Mouse (Mus musculus) bone marrow, adult 2 months (tissue): ENCODE data around the gene Arhgdia. TPM values are rescaled to one million over a fixed set of nuclear protein-coding genes. Genes with fewer than 3 reads are reported as not detected.
A peak's percentile ranks its signal among the peaks of the same experiment; 100 is the strongest.

Experiments used
- H3K27ac ChIP-seq: fragments of 200-500 bp; 2 replicates; pipeline ENCODE4 v1.5.1; 2012; ENCODE audit warnings: low read depth, mild to moderate bottlenecking, control low read depth, inconsistent platforms, low read length; ENCODE audit not compliant: control insufficient read depth, poor library complexity, insufficient read depth
- H3K4me1 ChIP-seq: fragments of 200-500 bp; 2 replicates; pipeline ENCODE4 v1.6.1; 2011; ENCODE audit warnings: low read length; ENCODE audit not compliant: control insufficient read depth, insufficient read depth
- H3K4me3 ChIP-seq: fragments of 200-500 bp; replicated peaks from 2 replicates; pipeline ENCODE3; 2011; ENCODE audit warnings: mild to moderate bottlenecking, low read depth, low read length, control low read depth; ENCODE audit not compliant: control insufficient read depth
- CTCF ChIP-seq: fragments of 200-500 bp; IDR thresholded peaks from 2 replicates; pipeline ENCODE4 v1.5.1; 2011; ENCODE audit warnings: low read length, control low read depth; ENCODE audit not compliant: control insufficient read depth, insufficient read depth
- POLR2A ChIP-seq: fragments of 200-500 bp; IDR thresholded peaks from 2 replicates; pipeline ENCODE4 v1.6.1; 2011; ENCODE audit warnings: low read depth, mild to moderate bottlenecking, control low read depth, low read length, borderline replicate concordance; ENCODE audit not compliant: control insufficient read depth
- WGBS: fragments of 180-500 bp; shearing (Covaris S2); methylation state at CpG from one replicate; pipeline ENCODE4 v1.1.7; 2018; 5-methylcytosine and 5-hydroxymethylcytosine counted together
- polyA plus RNA-seq: library from polyadenylated mRNA; stranded (reverse); fragments of >200 nt; gene quantifications from 2 replicates; pipeline ENCODE4 v1.2.4, GENCODE M21; 2011; ENCODE audit warnings: low replicate concordance; ENCODE audit not compliant: missing spikeins, insufficient read depth, insufficient read length

Arhgdia gene
- polyA plus RNA-seq, 1 experiment = 172 TPM

DNA sequence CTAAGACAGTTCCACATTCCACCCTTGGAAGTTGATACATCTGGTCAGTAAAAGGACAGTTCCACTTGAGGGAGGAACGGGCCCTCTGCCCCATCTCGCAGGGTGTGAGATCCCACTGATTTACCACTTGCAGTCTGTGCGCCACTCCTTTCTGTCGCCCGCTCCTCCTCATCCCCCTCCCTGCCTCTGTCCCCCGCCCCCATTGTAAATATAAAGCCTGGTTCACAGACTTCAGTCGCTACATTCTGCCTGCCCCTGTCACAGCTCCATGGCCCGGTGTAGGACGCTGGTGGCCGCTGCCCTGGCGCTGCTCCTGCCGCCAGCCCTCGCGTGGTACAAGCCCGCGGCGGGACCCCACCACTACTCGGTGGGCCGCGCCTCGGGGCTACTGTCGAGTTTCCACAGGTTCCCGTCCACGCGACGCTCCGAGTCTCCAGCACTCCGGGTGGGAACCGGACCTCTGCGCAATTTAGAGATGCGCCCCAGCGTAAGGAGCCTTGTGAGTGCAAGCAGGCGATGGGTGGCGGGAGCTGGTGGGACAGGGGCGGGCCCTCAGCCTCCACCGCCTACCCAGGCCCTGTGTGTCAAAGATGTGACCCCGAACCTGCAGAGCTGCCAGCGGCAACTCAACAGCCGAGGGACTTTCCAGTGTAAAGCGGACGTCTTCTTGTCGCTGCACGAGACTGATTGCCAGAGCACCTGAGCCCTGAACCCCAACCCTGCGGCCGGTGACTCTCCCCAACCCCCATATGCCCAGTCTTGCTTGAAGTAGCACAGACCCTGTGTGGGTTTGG is 27.0 kb upstream of the Arhgdia start, which contains the start of gene Npb:
Npb (plus strand) TSS at position 237 of the 794 bp plus-strand sequence.
- TF ChIP-seq CTCF = no peak
- no peak for TF ChIP-seq POLR2A
- 18% methylated on average over 45 of the region's 45 CpGs for WGBS
- H3K4me3 ChIP-seq = no peak within 1 kb of the TSS
- H3K4me1 ChIP-seq = no peaks in the 10 kb centered on the region
- H3K27ac ChIP-seq = no peak within 1 kb of the TSS

- no peak for TF ChIP-seq POLR2A
- TF ChIP-seq CTCF = no peak
- no peaks in the 10 kb centered on the region for H3K4me1 ChIP-seq
- H3K4me3 ChIP-seq = no peak overlapping the region
- H3K27ac ChIP-seq = no peak overlapping the region
- WGBS = 86% methylated on average over 4 of the region's 4 CpGs
Measured at GRCm38 (mm10) chr11:120606764-120607163, 25.3 kb upstream of the Arhgdia start.

GRCm38 (mm10) chr11:120605667-120606066 is 24.2 kb upstream of the Arhgdia start:
- 88% methylated on average over 7 of the region's 7 CpGs for WGBS
- no peak for TF ChIP-seq POLR2A
- no peak for TF ChIP-seq CTCF
- Histone ChIP-seq H3K27ac (no peak overlapping the region), H3K4me3 (no peak overlapping the region), H3K4me1 (no peaks in the 10 kb centered on the region)

DNA sequence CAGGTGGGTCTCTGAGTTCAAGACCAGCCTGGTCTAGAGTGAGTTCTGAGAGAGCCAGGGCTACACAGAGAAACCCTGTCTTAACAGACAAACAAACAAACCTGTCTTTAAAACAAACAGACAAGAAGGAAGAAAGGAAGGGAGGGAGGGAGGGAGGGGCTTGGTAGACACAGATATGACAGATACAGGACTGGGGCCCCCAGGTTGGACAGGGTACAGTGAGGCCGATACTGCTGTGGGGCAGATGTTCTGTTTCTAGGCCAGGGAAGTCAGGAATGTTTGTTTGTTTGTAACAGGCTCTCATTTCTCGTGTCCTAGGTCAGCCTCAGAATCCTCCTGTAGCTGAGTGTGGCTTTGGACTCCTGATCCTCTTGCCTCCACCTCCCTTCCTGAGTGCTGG is 22.1 kb upstream of the Arhgdia start:
- TF ChIP-seq CTCF (no peak), POLR2A (no peak)
- WGBS = 77% methylated on average over 2 of the region's 2 CpGs

GRCm38 (mm10) chr11:120600716-120601115 is 19.3 kb upstream of the Arhgdia start:
- WGBS = 63% methylated on average over 3 of the region's 3 CpGs
- no peak for TF ChIP-seq POLR2A
- TF ChIP-seq CTCF = no peak
- peaks cover 6% of the 10 kb centered on the region for H3K4me1 ChIP-seq
- no peak overlapping the region for H3K4me3 ChIP-seq
- no peak overlapping the region for H3K27ac ChIP-seq

More for the DNA sequence above, 22.1 kb upstream of the Arhgdia start:
- no peak overlapping the region for H3K4me3 ChIP-seq
- no peak overlapping the region for H3K27ac ChIP-seq
- peaks cover 2% of the 10 kb centered on the region; the same call in 1 of the 2 replicates for H3K4me1 ChIP-seq

DNA sequence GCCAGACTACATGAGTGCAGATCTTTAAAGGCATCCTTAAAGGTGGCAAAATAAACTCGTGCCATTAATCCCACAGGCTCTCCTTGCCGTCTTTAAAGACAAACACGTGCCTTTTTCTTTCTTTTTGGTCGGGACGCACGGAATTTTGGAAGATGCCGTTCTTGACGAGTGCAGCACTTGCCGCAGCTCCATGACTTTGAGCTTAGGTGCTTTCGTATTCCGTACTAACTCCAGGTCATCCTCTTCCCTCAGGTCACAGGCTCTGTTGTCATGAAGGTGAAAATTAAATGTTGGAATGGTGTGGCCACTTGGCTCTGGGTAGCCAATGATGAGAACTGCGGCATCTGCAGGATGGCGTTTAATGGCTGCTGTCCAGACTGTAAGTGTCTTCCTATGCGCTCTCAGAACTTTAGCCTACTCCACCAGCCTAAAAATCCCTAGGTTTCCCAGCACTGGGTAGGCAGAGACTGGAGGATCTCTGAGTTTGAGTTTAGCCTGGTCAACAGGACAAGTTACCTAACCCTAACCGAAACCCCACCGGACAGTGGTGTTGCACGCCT is 17.6 kb upstream of the Arhgdia start:
- H3K4me3 ChIP-seq = peak overlapping the region; percentile 83
- TF ChIP-seq CTCF = no peak
- no peak for TF ChIP-seq POLR2A
- peak overlapping the region; percentile 95 for H3K27ac ChIP-seq
- 43% methylated on average over 17 of the region's 17 CpGs for WGBS
- peaks cover 6% of the 10 kb centered on the region for H3K4me1 ChIP-seq

DNA sequence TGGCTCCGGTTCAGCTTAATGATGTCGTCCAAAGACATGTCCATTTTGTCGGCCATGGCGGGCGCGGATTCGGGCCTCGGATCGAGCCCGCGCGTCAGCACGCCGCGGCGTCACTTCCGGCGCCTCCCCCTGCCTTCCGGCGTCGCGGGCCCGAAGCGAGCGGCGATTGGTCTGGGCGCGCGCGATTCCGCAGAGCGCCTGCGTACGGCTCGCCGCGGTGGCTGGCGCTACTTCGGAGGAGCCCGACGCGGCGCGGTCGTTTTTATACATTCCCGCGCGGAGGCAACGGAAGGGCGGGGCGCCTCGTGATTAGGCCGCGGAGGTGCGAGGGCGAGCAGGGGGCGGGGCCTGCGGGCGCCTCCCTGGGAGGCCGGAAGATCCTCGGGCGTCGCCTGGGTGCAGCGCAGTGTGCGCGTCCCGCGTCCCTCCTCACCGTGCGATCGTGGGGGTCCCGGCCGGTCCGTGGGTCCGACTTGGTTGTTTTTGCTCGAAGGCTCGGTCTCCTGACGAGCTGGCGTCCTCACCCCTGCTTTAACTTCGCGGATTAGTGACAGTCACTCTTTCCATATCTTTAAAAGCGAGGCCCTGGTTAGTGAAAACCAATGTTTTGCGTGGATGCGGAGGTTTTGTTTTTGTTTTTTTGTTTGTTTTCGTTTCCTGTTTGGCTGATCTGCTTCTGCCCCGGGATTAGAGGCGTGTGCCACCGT is 17.0 kb upstream of the Arhgdia start, which contains the start of the genes Alyref and Anapc11:
Alyref (minus strand) TSS at position 83 of the 707 bp plus-strand sequence.
Anapc11 (plus strand) TSS at position 139 of the 707 bp plus-strand sequence.
- Histone ChIP-seq H3K4me1 (peaks cover 6% of the 10 kb centered on the region), H3K27ac (peak within 1 kb of the TSS; percentile 95), H3K4me3 (peak within 1 kb of the TSS; percentile 95)
- peak; percentile 70; the same call in 1 of the 2 replicates for TF ChIP-seq POLR2A
- no peak for TF ChIP-seq CTCF
- WGBS = 1% methylated on average over 88 of the region's 88 CpGs

GRCm38 (mm10) chr11:120597240-120598235 is 16.1 kb upstream of the Arhgdia start:
- Histone ChIP-seq H3K27ac (peak overlapping the region; percentile 95), H3K4me1 (peaks cover 6% of the 10 kb centered on the region), H3K4me3 (peak overlapping the region; percentile 95)
- no peak for TF ChIP-seq CTCF
- no peak for TF ChIP-seq POLR2A
- WGBS = 4% methylated on average over 96 of the region's 99 CpGs
